ENCODE assay signal across 8 mouse cellular contexts in the genomic region with DNA sequence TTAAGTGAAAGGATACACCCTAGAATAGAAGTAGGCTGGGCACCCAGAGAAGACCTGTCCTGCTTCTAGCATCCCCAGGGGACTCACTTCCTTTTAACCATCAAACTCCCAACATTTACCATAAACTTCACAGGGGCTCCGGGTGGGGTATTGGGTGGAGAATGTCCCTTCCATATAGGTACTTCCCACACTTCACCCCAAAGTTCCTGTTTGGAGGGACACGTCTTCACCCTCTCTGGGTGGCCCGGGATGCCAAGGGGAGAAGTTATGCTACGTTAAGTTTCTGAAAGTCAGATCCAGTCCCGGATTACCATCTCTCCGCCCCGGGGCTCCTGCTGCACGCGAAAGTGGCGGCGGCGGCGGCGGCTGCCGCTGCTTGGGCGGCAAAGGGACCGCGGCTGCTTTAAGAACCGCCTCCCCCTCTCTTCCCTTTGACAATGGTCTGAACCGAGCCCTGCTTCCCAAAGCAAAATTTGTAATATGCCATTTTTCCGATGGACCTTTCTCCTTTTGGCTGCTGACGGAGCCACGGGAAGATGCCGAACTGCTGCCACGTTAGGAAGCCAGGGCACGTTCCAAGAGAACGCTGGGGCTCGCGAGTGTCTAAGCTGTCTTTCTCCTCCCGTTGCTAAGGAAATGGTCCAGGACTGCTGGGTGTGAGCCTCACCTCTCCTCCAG. TPM values are rescaled to one million over a fixed set of nuclear protein-coding genes. Genes with fewer than 3 reads are reported as not detected.
DNase-seq lines count a peak whose midpoint lies in the region; ATAC-seq and TF ChIP-seq lines count a peak whose summit lies in the region.

Ppfia2 (plus strand) TSS at position 485 of the 678 bp plus-strand sequence.

- H3K4me1 ChIP-seq in hindbrain, embryonic 16.5 days (ENCODE audit: control insufficient read depth, insufficient read depth, low read depth, low read length), result peaks cover 5% of the 10 kb centered on the region; the same call in 1 of the 2 replicates
- no peaks in the 10 kb centered on the region for H3K4me1 ChIP-seq in small intestine, adult 2 months (ENCODE audit: control insufficient read depth, insufficient read depth, insufficient read length, low read length)

- H3K27ac ChIP-seq in hindbrain, embryonic 16.5 days (ENCODE audit: low read depth, low read length), result peak within 1 kb of the TSS; percentile 94
- no peak within 1 kb of the TSS for H3K27ac ChIP-seq in small intestine, adult 2 months (ENCODE audit: insufficient read depth, low read depth, low read length)

- peak within 1 kb of the TSS; percentile 74 for H3K4me2 ChIP-seq in hindbrain, embryonic 16.5 days (ENCODE audit: low read length)

- no peak for TF ChIP-seq CTCF in small intestine, adult 2 months (IDR thresholded peaks at IDR 0.05; ENCODE audit: extremely low read depth, insufficient read length, insufficient replicate concordance, low read depth, low read length)

- ATAC-seq in frontal cortex, adult (ENCODE audit: low TSS enrichment), result peak; percentile 80
- peak; percentile 87 for ATAC-seq in hindbrain, embryonic 16.5 days
- no peak for ATAC-seq in erythroblast, adult 5-6 weeks (replicated peaks; ENCODE audit: low FRiP score, poor library complexity, severe bottlenecking)

- no peaks in the 10 kb centered on the region for H3K27me3 ChIP-seq in hindbrain, embryonic 16.5 days (replicated peaks; ENCODE audit: control insufficient read depth, insufficient read depth, low read length)
- peaks cover 9% of the 10 kb centered on the region; the same call in 1 of the 2 replicates for H3K27me3 ChIP-seq in small intestine, adult 2 months (ENCODE audit: control insufficient read depth, insufficient read depth, low read length)

- DNase-seq in ZHBTc4 (ENCODE audit: low read depth, low spot score), result peak; percentile 37
- peak; percentile 87 for DNase-seq in cerebellum, adult 9-10 months
- peak; percentile 53 for DNase-seq in left cerebral cortex, adult 11 months (ENCODE audit: low spot score)
- peak; percentile 2 for DNase-seq in lung, postnatal 36 days

- H3K9me3 ChIP-seq in hindbrain, embryonic 16.5 days (ENCODE audit: control insufficient read depth, low read length), result no peaks in the 10 kb centered on the region

- H3K9ac ChIP-seq in hindbrain, embryonic 16.5 days (ENCODE audit: low read depth, low read length), result peak within 1 kb of the TSS; percentile 81

- peak within 1 kb of the TSS; percentile 77 for H3K4me3 ChIP-seq in hindbrain, embryonic 16.5 days (ENCODE audit: low read length)
- peak within 1 kb of the TSS; percentile 50 for H3K4me3 ChIP-seq in small intestine, adult 2 months (ENCODE audit: low read depth, low read length)

- WGBS in hindbrain, embryonic 16.5 days, result under 1% methylated on average over 30 of the region's 30 CpGs
- 2% methylated on average over 30 of the region's 30 CpGs for WGBS in small intestine, adult 2 months

- no peak for TF ChIP-seq POLR2A in small intestine, adult 2 months (IDR thresholded peaks at IDR 0.05; ENCODE audit: low read depth, low read length)

- 0 out of 2 replicates have a peak, but pooled peaks cover 2% of the 10 kb centered on the region for H3K36me3 ChIP-seq in hindbrain, embryonic 16.5 days (ENCODE audit: control insufficient read depth, insufficient read depth, low read length)
- H3K36me3 ChIP-seq in small intestine, adult 2 months (ENCODE audit: control insufficient read depth, insufficient read depth, low read length), result no peaks in the 10 kb centered on the region

RNA-seq across cellular contexts. Expression of gene Ppfia2, which starts in this region (rescaled TPM):
- polyA plus RNA-seq in hindbrain, embryonic 16.5 days (2015; fragmentation: Nextera tagmentation; extraction: Ambion mirVana), result 29.3 and 31.5 TPM in 2 replicates
- 0.01 TPM in 1 of 2 replicates, not detected in the other for polyA plus RNA-seq in small intestine, adult 2 months (2012; rRNA removed)
- total RNA-seq in erythroblast, adult 5-6 weeks (2015; ENCODE audit: low replicate concordance), result not detected in 2 replicates
- total RNA-seq in erythroblast, adult 5-6 weeks (2017; ENCODE audit: low replicate concordance), result 0.84 TPM in 1 of 2 replicates, not detected in the other

Comparison
In these comparisons a context has a peak if more than half of its experiments do, and no peak if none do; other contexts are left out.
1. RNA of gene Ppfia2 (polyA plus RNA-seq): 29.3 to 31.5 TPM in hindbrain, embryonic 16.5 days; 0.01 TPM in small intestine, adult 2 months; every median in the first group is over 10 times any median in the second.
2. DNase-seq: peak in every context shown above with its lines; median percentile 87 in cerebellum, adult 9-10 months; 53 in left cerebral cortex, adult 11 months; 37 in ZHBTc4; 2 in lung, postnatal 36 days.